In genomic region chr2:115131746-115132145, GRCm38 (mm10) we compare ENCODE assay signal across 14 mouse cellular contexts.
DNase-seq lines count a peak whose midpoint lies in the region; ATAC-seq and TF ChIP-seq lines count a peak whose summit lies in the region.
"Had no signal": no experiment of that assay in that cellular context is flagged by ENCODE, and none has a peak within 500 bp of the region (broad histone marks: within the 10 kb centered on the region; RNA-seq: fewer than 3 reads in every experiment).

No protein-coding gene starts in this region.

- H3K9me3 ChIP-seq in kidney, embryonic 15.5 days (replicated peaks) = no peaks in the 10 kb centered on the region
- no peaks in the 10 kb centered on the region for H3K9me3 ChIP-seq in forebrain, embryonic 11.5 days (ENCODE audit: control insufficient read depth, low read length)
- H3K9me3 ChIP-seq: heart, embryonic 13.5 days; hindbrain, embryonic 15.5 days; liver, embryonic 13.5 days; stomach, embryonic 15.5 days had no signal

- no peak for ATAC-seq in kidney, embryonic 15.5 days (replicated peaks; ENCODE audit: low FRiP score)
- ATAC-seq in forebrain, embryonic 11.5 days (replicated peaks; ENCODE audit: low FRiP score) = peak; percentile 59; the same call in 1 of the 2 replicates

- H3K27me3 ChIP-seq in kidney, adult 2 months (replicated peaks; ENCODE audit: control insufficient read depth, insufficient read depth, low read length) = no peaks in the 10 kb centered on the region
- H3K27me3 ChIP-seq in kidney, embryonic 15.5 days = no peaks in the 10 kb centered on the region
- no peaks in the 10 kb centered on the region for H3K27me3 ChIP-seq in forebrain, embryonic 11.5 days (ENCODE audit: control insufficient read depth, insufficient read depth, low read length)
- H3K27me3 ChIP-seq: heart, embryonic 13.5 days; hindbrain, embryonic 15.5 days; liver, embryonic 13.5 days; stomach, embryonic 15.5 days had no signal

- no peaks in the 10 kb centered on the region for H3K4me1 ChIP-seq in kidney, adult 2 months (ENCODE audit: control insufficient read depth, insufficient read depth, low read length)
- H3K4me1 ChIP-seq in kidney, embryonic 15.5 days = no peaks in the 10 kb centered on the region
- H3K4me1 ChIP-seq in forebrain, embryonic 11.5 days (replicated peaks; ENCODE audit: control insufficient read depth, insufficient read depth, low read length) = peaks cover 7% of the 10 kb centered on the region; the same call in 1 of the 2 replicates
- H3K4me1 ChIP-seq: heart, embryonic 13.5 days; hindbrain, embryonic 15.5 days; liver, embryonic 13.5 days; stomach, embryonic 15.5 days had no signal

- H3K27ac ChIP-seq in kidney, adult 2 months (ENCODE audit: insufficient read depth, low read depth, low read length) = no peak overlapping the region
- no peak overlapping the region for H3K27ac ChIP-seq in kidney, embryonic 15.5 days
- H3K27ac ChIP-seq in forebrain, embryonic 11.5 days (ENCODE audit: low read depth, low read length) = peak overlapping the region; percentile 71
- H3K27ac ChIP-seq: heart, embryonic 13.5 days; hindbrain, embryonic 15.5 days; liver, embryonic 13.5 days; stomach, embryonic 15.5 days had no signal

- no peaks in the 10 kb centered on the region for H3K36me3 ChIP-seq in kidney, adult 2 months (ENCODE audit: control insufficient read depth, insufficient read depth, low read length)
- no peaks in the 10 kb centered on the region for H3K36me3 ChIP-seq in kidney, embryonic 15.5 days
- H3K36me3 ChIP-seq in forebrain, embryonic 11.5 days (ENCODE audit: control insufficient read depth, insufficient read depth, low read length) = no peaks in the 10 kb centered on the region
- H3K36me3 ChIP-seq: heart, embryonic 13.5 days; hindbrain, embryonic 15.5 days; liver, embryonic 13.5 days; stomach, embryonic 15.5 days had no signal

- no peak overlapping the region for H3K4me3 ChIP-seq in kidney, adult 2 months (ENCODE audit: insufficient read depth, low read depth, low read length)
- no peak overlapping the region for H3K4me3 ChIP-seq in kidney, embryonic 15.5 days (replicated peaks)
- H3K4me3 ChIP-seq in forebrain, embryonic 11.5 days (ENCODE audit: low read depth, low read length) = no peak overlapping the region
- H3K4me3 ChIP-seq: heart, embryonic 13.5 days; hindbrain, embryonic 15.5 days; liver, embryonic 13.5 days; stomach, embryonic 15.5 days had no signal

- DNase-seq in adrenal gland, postnatal 14 days = peak; percentile 12
- DNase-seq in adrenal gland, postnatal 4 days (ENCODE audit: low spot score in 2 of 2) = no peak
- DNase-seq in kidney, adult 2 months = peak; percentile 74
- peak; percentile 53 for DNase-seq in forebrain, embryonic 11.5 days (ENCODE audit: low spot score)
- DNase-seq in kidney, postnatal 25 days = peak; percentile 61 to 72
- no peak for DNase-seq in natural killer cell, adult 2 months (ENCODE audit: low spot score in 2 of 2)
- DNase-seq in layer of hippocampus, postnatal 10 days (ENCODE audit: low spot score in 2 of 2) = no peak
- DNase-seq: gastrocnemius, postnatal 25 days; liver, embryonic 13.5 days; thymus, postnatal 14 days had no signal

- 63% methylated on average over 2 of the region's 2 CpGs for WGBS in kidney, adult 2 months
- 60% methylated on average over 2 of the region's 2 CpGs for WGBS in kidney, embryonic 15.5 days
- WGBS in forebrain, embryonic 11.5 days = 24% methylated on average over 2 of the region's 2 CpGs

- TF ChIP-seq CTCF in kidney, adult 2 months (conservative IDR thresholded peaks at IDR 0.05; ENCODE audit: insufficient read depth, insufficient read length, low read depth, low read length) = no peak

- H3K9ac ChIP-seq in kidney, embryonic 15.5 days = no peak overlapping the region
- H3K9ac ChIP-seq in forebrain, embryonic 11.5 days (ENCODE audit: low read length) = no peak overlapping the region
- H3K9ac ChIP-seq: heart, embryonic 13.5 days; hindbrain, embryonic 15.5 days; liver, embryonic 13.5 days; stomach, embryonic 15.5 days had no signal

- TF ChIP-seq POLR2A in kidney, adult 2 months (IDR thresholded peaks at IDR 0.05; ENCODE audit: low read depth, low read length) = no peak

- H3K4me2 ChIP-seq in kidney, embryonic 15.5 days = no peak overlapping the region
- H3K4me2 ChIP-seq in forebrain, embryonic 11.5 days (ENCODE audit: low read depth, low read length, severe bottlenecking) = no peak overlapping the region
- H3K4me2 ChIP-seq: heart, embryonic 13.5 days; hindbrain, embryonic 15.5 days; liver, embryonic 13.5 days; stomach, embryonic 15.5 days had no signal

Comparison
In these comparisons a context has a peak if more than half of its experiments do, and no peak if none do; other contexts are left out.
1. DNase-seq: peak in adrenal gland, postnatal 14 days (single experiment), kidney, adult 2 months (single experiment), forebrain, embryonic 11.5 days (single experiment) and kidney, postnatal 25 days (2 of 2); none in adrenal gland, postnatal 4 days (0 of 2), natural killer cell, adult 2 months (0 of 2) and layer of hippocampus, postnatal 10 days (0 of 2).